Comparison of ENCODE assay signal across 27 mouse cellular contexts in the genomic region with DNA sequence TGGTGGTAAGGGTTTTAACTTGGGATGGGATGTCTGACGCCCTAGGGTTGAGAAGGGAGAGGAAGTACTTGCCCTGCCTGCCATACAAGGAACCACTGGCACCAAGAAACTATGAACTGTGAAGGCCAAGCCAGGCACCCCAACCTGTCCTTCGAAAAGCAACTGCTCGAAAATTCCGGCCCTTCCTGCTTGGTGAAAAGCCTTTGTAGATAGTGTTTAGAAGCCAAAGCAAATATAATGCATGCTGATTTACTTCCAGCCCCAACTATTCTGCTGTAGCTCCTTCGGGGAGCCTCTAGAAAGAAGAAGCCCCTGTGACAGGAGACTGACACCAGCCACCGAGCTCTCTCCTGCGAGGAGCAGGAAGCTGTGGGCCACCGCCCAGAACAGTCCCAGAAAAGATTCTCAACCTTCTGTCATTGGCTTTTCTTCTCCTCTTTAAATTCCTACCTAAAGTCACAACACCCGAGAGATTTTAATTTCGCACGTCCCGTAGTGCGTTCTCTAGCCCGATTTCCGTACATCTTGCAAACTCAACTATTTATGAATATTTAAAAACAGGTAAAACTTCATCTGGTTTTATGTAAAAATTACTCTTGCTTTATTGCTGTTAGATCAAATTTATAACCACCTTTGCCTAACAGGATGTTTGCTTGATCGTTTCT. TPM values are rescaled to one million over a fixed set of nuclear protein-coding genes. Genes with fewer than 3 reads are reported as not detected.
DNase-seq lines count a peak whose midpoint lies in the region; ATAC-seq and TF ChIP-seq lines count a peak whose summit lies in the region.
"Had no signal": no experiment of that assay in that cellular context is flagged by ENCODE, and none has a peak within 500 bp of the region (broad histone marks: within the 10 kb centered on the region; RNA-seq: fewer than 3 reads in every experiment).

No protein-coding gene starts in this region.

- WGBS in intestine, embryonic 14.5 days: 8% methylated on average over 16 of the region's 16 CpGs
- 9% methylated on average over 16 of the region's 16 CpGs for WGBS in intestine, postnatal 0 days
- WGBS in forebrain, embryonic 10.5 days: 5% methylated on average over 16 of the region's 16 CpGs
- WGBS in forebrain, postnatal 0 days: 16% methylated on average over 16 of the region's 16 CpGs

- H3K27ac ChIP-seq in intestine, embryonic 14.5 days (ENCODE audit: low read depth): no peak overlapping the region
- no peak overlapping the region for H3K27ac ChIP-seq in intestine, postnatal 0 days (ENCODE audit: low read depth, low read length)
- peak overlapping the region; percentile 94 for H3K27ac ChIP-seq in forebrain, embryonic 10.5 days
- H3K27ac ChIP-seq in forebrain, postnatal 0 days (ENCODE audit: low read depth, low read length): no peak overlapping the region
- H3K27ac ChIP-seq: heart, embryonic 13.5 days; layer of hippocampus, adult 2 months had no signal

- H3K4me2 ChIP-seq in intestine, embryonic 14.5 days (ENCODE audit: low read length): no peak overlapping the region
- H3K4me2 ChIP-seq in intestine, postnatal 0 days (replicated peaks; ENCODE audit: low read depth): no peak overlapping the region
- H3K4me2 ChIP-seq in forebrain, postnatal 0 days (ENCODE audit: low read depth): peak overlapping the region; percentile 71; the same call in 1 of the 2 replicates

- TF ChIP-seq CTCF in intestine, postnatal 0 days (IDR thresholded peaks at IDR 0.05; ENCODE audit: low read depth): no peak
- TF ChIP-seq CTCF in forebrain, postnatal 0 days (IDR thresholded peaks at IDR 0.05; ENCODE audit: low read depth): no peak

- H3K4me1 ChIP-seq in intestine, embryonic 14.5 days (replicated peaks; ENCODE audit: control insufficient read depth, insufficient read depth, low read length): peaks cover 15% of the 10 kb centered on the region; the same call in 1 of the 2 replicates
- peaks cover 7% of the 10 kb centered on the region; the same call in 1 of the 2 replicates for H3K4me1 ChIP-seq in intestine, postnatal 0 days (replicated peaks; ENCODE audit: control insufficient read depth, insufficient read depth, low read length)
- peaks cover 65% of the 10 kb centered on the region for H3K4me1 ChIP-seq in forebrain, embryonic 10.5 days
- H3K4me1 ChIP-seq in forebrain, postnatal 0 days (ENCODE audit: insufficient read depth): no peaks in the 10 kb centered on the region

- H3K36me3 ChIP-seq in intestine, embryonic 14.5 days (ENCODE audit: control insufficient read depth, insufficient read depth, low read length): no peaks in the 10 kb centered on the region
- H3K36me3 ChIP-seq in intestine, postnatal 0 days (ENCODE audit: control insufficient read depth, insufficient read depth): no peaks in the 10 kb centered on the region
- no peaks in the 10 kb centered on the region; the same call in 1 of the 2 replicates for H3K36me3 ChIP-seq in forebrain, embryonic 10.5 days (replicated peaks)
- no peaks in the 10 kb centered on the region for H3K36me3 ChIP-seq in forebrain, postnatal 0 days (ENCODE audit: insufficient read depth)
- H3K36me3 ChIP-seq: heart, embryonic 13.5 days had no signal

- peak; percentile 69 for DNase-seq in intestine, embryonic 14.5 days (ENCODE audit: low spot score)
- DNase-seq in forebrain, embryonic 10.5 days (ENCODE audit: extremely low spot score, low spot score): peak; percentile 51
- peak; percentile 39 for DNase-seq in forebrain, postnatal 0 days
- no peak for DNase-seq in left cerebral cortex, adult 11 months (ENCODE audit: low spot score)
- DNase-seq in cerebellum, adult 11 months: no peak
- DNase-seq: cerebellum, adult 9-10 months; gastrocnemius, postnatal 10 days; heart, adult 11 months; heart, postnatal 36 days; kidney, adult 8-10 months; kidney, postnatal 14 days; layer of hippocampus, postnatal 36 days; lung, adult 18-20 months; lung, postnatal 36 days; right cerebral cortex, postnatal 14 days; spleen, adult 18-20 months; thymus, postnatal 36 days had no signal

- peaks cover 94% of the 10 kb centered on the region for H3K27me3 ChIP-seq in intestine, embryonic 14.5 days (replicated peaks; ENCODE audit: control insufficient read depth, insufficient read depth, low read length)
- peaks cover 87% of the 10 kb centered on the region for H3K27me3 ChIP-seq in intestine, postnatal 0 days (replicated peaks; ENCODE audit: control insufficient read depth, insufficient read depth, low read length)
- H3K27me3 ChIP-seq in forebrain, embryonic 10.5 days (ENCODE audit: poor library complexity, severe bottlenecking): peaks cover 100% of the 10 kb centered on the region
- H3K27me3 ChIP-seq in forebrain, postnatal 0 days (ENCODE audit: insufficient read depth, low read length): peaks cover 52% of the 10 kb centered on the region

- no peak overlapping the region for H3K9ac ChIP-seq in intestine, embryonic 14.5 days (ENCODE audit: low read length)
- H3K9ac ChIP-seq in intestine, postnatal 0 days (ENCODE audit: low read depth, low read length): no peak overlapping the region
- H3K9ac ChIP-seq in forebrain, postnatal 0 days: no peak overlapping the region
- H3K9ac ChIP-seq: heart, embryonic 13.5 days had no signal

- H3K4me3 ChIP-seq in intestine, embryonic 14.5 days (ENCODE audit: low read depth, low read length): no peak overlapping the region
- H3K4me3 ChIP-seq in intestine, postnatal 0 days (ENCODE audit: low read depth, low read length): no peak overlapping the region
- peak overlapping the region; percentile 62 for H3K4me3 ChIP-seq in forebrain, embryonic 10.5 days
- no peak overlapping the region for H3K4me3 ChIP-seq in forebrain, postnatal 0 days (ENCODE audit: low read depth, low read length)
- H3K4me3 ChIP-seq: layer of hippocampus, adult 2 months; myocyte had no signal

- ATAC-seq in intestine, embryonic 14.5 days (replicated peaks; ENCODE audit: low FRiP score, low TSS enrichment, low read depth): no peak
- no peak for ATAC-seq in intestine, postnatal 0 days
- ATAC-seq in common myeloid progenitor, adult 5-6 weeks (replicated peaks; ENCODE audit: low read depth, poor library complexity, severe bottlenecking): peak; percentile 22; the same call in 1 of the 2 replicates
- ATAC-seq in forebrain, postnatal 0 days: no peak

- no peaks in the 10 kb centered on the region for H3K9me3 ChIP-seq in intestine, embryonic 14.5 days (ENCODE audit: control insufficient read depth, low read length)
- H3K9me3 ChIP-seq in intestine, postnatal 0 days (ENCODE audit: control insufficient read depth): no peaks in the 10 kb centered on the region
- H3K9me3 ChIP-seq in forebrain, embryonic 10.5 days: no peaks in the 10 kb centered on the region
- no peaks in the 10 kb centered on the region for H3K9me3 ChIP-seq in forebrain, postnatal 0 days (ENCODE audit: low read length)
- H3K9me3 ChIP-seq: heart, embryonic 13.5 days had no signal

RNA-seq across cellular contexts. Expression of gene Vax1, which starts 4.8 kb away (rescaled TPM):
- not detected in 2 replicates for polyA plus RNA-seq in intestine, embryonic 14.5 days (2014; fragmentation: Nextera tagmentation; extraction: Ambion mirVana)
- polyA plus RNA-seq in intestine, postnatal 0 days (2015; fragmentation: Nextera tagmentation; extraction: Ambion mirVana): not detected in 2 replicates
- total RNA-seq in common myeloid progenitor, adult 5-6 weeks (2017): not detected in 2 replicates
- polyA plus RNA-seq in forebrain, embryonic 10.5 days (2016; fragmentation: Nextera tagmentation; extraction: Ambion mirVana): 0.50 and 1.0 TPM in 2 replicates
- 4.2 and 7.2 TPM in 2 replicates for total RNA-seq in forebrain, postnatal 0 days (2014; rRNA removed)
- polyA plus RNA-seq in forebrain, postnatal 0 days (2015; fragmentation: Nextera tagmentation; extraction: Ambion mirVana): 1.8 and 3.2 TPM in 2 replicates
- total RNA-seq: gastrocnemius, postnatal 10 days; heart, postnatal 36 days; neutrophil, adult 5-6 weeks had no signal
- polyA plus RNA-seq: heart, embryonic 13.5 days; liver, embryonic 11.5 days; myocyte had no signal

RNA-seq across cellular contexts. Expression of gene Kcnk18, which starts 54.0 kb away (rescaled TPM):
- polyA plus RNA-seq in intestine, embryonic 14.5 days (2014; fragmentation: Nextera tagmentation; extraction: Ambion mirVana): 0.05 TPM in 1 of 2 replicates, not detected in the other
- polyA plus RNA-seq in intestine, postnatal 0 days (2015; fragmentation: Nextera tagmentation; extraction: Ambion mirVana): not detected in 2 replicates
- not detected in 2 replicates for total RNA-seq in common myeloid progenitor, adult 5-6 weeks (2017)
- polyA plus RNA-seq in forebrain, embryonic 10.5 days (2016; fragmentation: Nextera tagmentation; extraction: Ambion mirVana): not detected in 2 replicates
- 0.08 TPM in 1 of 2 replicates, not detected in the other for total RNA-seq in forebrain, postnatal 0 days (2014; rRNA removed)
- polyA plus RNA-seq in forebrain, postnatal 0 days (2015; fragmentation: Nextera tagmentation; extraction: Ambion mirVana): 0.08 TPM in 1 of 2 replicates, not detected in the other
- total RNA-seq: gastrocnemius, postnatal 10 days; heart, postnatal 36 days; layer of hippocampus, adult 2 months; layer of hippocampus, postnatal 36 days; left cerebral cortex, postnatal 36 days; neutrophil, adult 5-6 weeks had no signal
- polyA plus RNA-seq: cortical plate, adult 2 months; frontal cortex, adult 2 months; heart, embryonic 13.5 days; liver, embryonic 11.5 days; myocyte had no signal

Comparison
In these comparisons a context has a peak if more than half of its experiments do, and no peak if none do; other contexts are left out.
1. DNase-seq: peak in intestine, embryonic 14.5 days (single experiment), forebrain, embryonic 10.5 days (single experiment) and forebrain, postnatal 0 days (single experiment); none in left cerebral cortex, adult 11 months (single experiment) and cerebellum, adult 11 months (single experiment).